8 mouse cellular contexts compared by ENCODE assay signal in genomic region chr5:27261746-27262727, GRCm38 (mm10).
DNase-seq lines count a peak whose midpoint lies in the region; ATAC-seq lines count a peak whose summit lies in the region.

No protein-coding gene starts in this region.

- DNase-seq in heart, postnatal 10 days: no peak
- DNase-seq in cerebellum, adult 8-10 months: peak; percentile 60
- peak; percentile 24 for DNase-seq in forelimb bud, embryonic 11.5 days (ENCODE audit: low read depth, low spot score)
- peak; percentile 75 to 85 for DNase-seq in left cerebral cortex, adult 18-20 months (ENCODE audit: low spot score in 2 of 2)
- no peak for DNase-seq in spleen, postnatal 36 days (ENCODE audit: low spot score in 2 of 2)
- no peak for DNase-seq in lung, postnatal 14 days

- ATAC-seq in heart, embryonic 12.5 days (ENCODE audit: insufficient number of reproducible peaks, low FRiP score): no peak
- ATAC-seq in neural tube, embryonic 12.5 days (ENCODE audit: low FRiP score, low read depth): peak; percentile 94

- H3K27ac ChIP-seq in heart, embryonic 12.5 days (ENCODE audit: poor library complexity, severe bottlenecking): no peak overlapping the region
- peak overlapping the region; percentile 22; the same call in 1 of the 2 replicates for H3K27ac ChIP-seq in neural tube, embryonic 12.5 days

- no peaks in the 10 kb centered on the region for H3K36me3 ChIP-seq in heart, embryonic 12.5 days
- H3K36me3 ChIP-seq in neural tube, embryonic 12.5 days: no peaks in the 10 kb centered on the region

- no peaks in the 10 kb centered on the region for H3K9me3 ChIP-seq in heart, embryonic 12.5 days (replicated peaks)
- no peaks in the 10 kb centered on the region for H3K9me3 ChIP-seq in neural tube, embryonic 12.5 days

- peak overlapping the region; percentile 60 for H3K4me2 ChIP-seq in heart, embryonic 12.5 days
- H3K4me2 ChIP-seq in neural tube, embryonic 12.5 days (replicated peaks): peak overlapping the region; percentile 56

- intact Hi-C loops in heart, postnatal 10 days (cut with DNase I): no loop called here

- WGBS in heart, embryonic 12.5 days: 12% methylated on average over 27 of the region's 27 CpGs
- 5% methylated on average over 27 of the region's 27 CpGs for WGBS in neural tube, embryonic 12.5 days

- H3K9ac ChIP-seq in heart, embryonic 12.5 days: no peak overlapping the region
- peak overlapping the region; percentile 52 for H3K9ac ChIP-seq in neural tube, embryonic 12.5 days

- peaks cover 8% of the 10 kb centered on the region; the same call in 1 of the 2 replicates for H3K27me3 ChIP-seq in heart, embryonic 12.5 days (replicated peaks)
- H3K27me3 ChIP-seq in neural tube, embryonic 12.5 days (replicated peaks): no peaks in the 10 kb centered on the region

- peak overlapping the region; percentile 28 for H3K4me3 ChIP-seq in heart, embryonic 12.5 days
- peak overlapping the region; percentile 36 for H3K4me3 ChIP-seq in neural tube, embryonic 12.5 days

- 0 out of 2 replicates have a peak, but pooled peaks cover 5% of the 10 kb centered on the region for H3K4me1 ChIP-seq in heart, embryonic 12.5 days (replicated peaks)
- H3K4me1 ChIP-seq in neural tube, embryonic 12.5 days: peaks cover 7% of the 10 kb centered on the region

Comparison
In these comparisons a context has a peak if more than half of its experiments do, and no peak if none do; other contexts are left out.
1. DNase-seq: peak in cerebellum, adult 8-10 months (single experiment), forelimb bud, embryonic 11.5 days (single experiment) and left cerebral cortex, adult 18-20 months (2 of 2); none in heart, postnatal 10 days (0 of 2), spleen, postnatal 36 days (0 of 2) and lung, postnatal 14 days (single experiment).